Mouse (Mus musculus) Patski (cell line): ENCODE data around the gene Bora. TPM values are rescaled to one million over a fixed set of nuclear protein-coding genes. Genes with fewer than 3 reads are reported as not detected.

Experiments
- ATAC-seq: fragments of 100-300 bp; one replicate; pipeline ENCODE4 v1.8.0; 2021
- CTCF ChIA-PET: fragments of 350-600 bp; sonication (Branson Sonifier 250); formaldehyde crosslinking; loops from one replicate; lab custom pipeline; 2022; ENCODE audit warnings: inconsistent platforms; lab: Charles Lee
- POLR2A ChIA-PET: fragments of 350-600 bp; sonication (Branson Sonifier 250); formaldehyde crosslinking; loops from one replicate; lab custom pipeline; 2022; ENCODE audit warnings: antibody characterized with exemption, inconsistent platforms; lab: Charles Lee
- DNase-seq: peaks from one replicate; pipeline ENCODE4 v3.0.0-alpha.2; 2011; ENCODE audit warnings: low read depth, low spot score
- H3K27me3 ChIP-seq: fragments of 371-371 bp; one replicate; pipeline ENCODE4 v1.5.1; 2021
- CTCF ChIP-seq: fragments of 100-300 bp; IDR thresholded peaks from one replicate; pipeline ENCODE4 v1.5.1; 2021
- in situ Hi-C: fragments of 300-500 bp; cut with MboI; formaldehyde crosslinking; loops from 3 replicates; pipeline ENCODE4 v1.11.1; 2018; ENCODE audit warnings: low pct_unique_long_range_greater_than_20kb, mixed read lengths
- polyA plus RNA-seq: library from polyadenylated mRNA; unstranded; gene quantifications from one replicate; pipeline ENCODE4 v1.2.3, GENCODE M21; 2021

The Bora gene
- polyA plus RNA-seq, 1 experiment from 2014 or later = 8.5 TPM

GRCm38 (mm10) chr14:99121584-99122339, 75.7 kb downstream of the Bora start:
- ChIA-PET POLR2A (interaction anchor here (0.9 kb wide), 1 partner anchor 757 kb away, joined by 3 read pairs; no protein-coding TSS in a partner anchor), CTCF (interaction anchor here (1.1 kb wide), 1 partner anchor 16 kb away, joined by 3 read pairs; no protein-coding TSS in a partner anchor)
- DNase-seq (no peak), ATAC-seq (no peak)
- no peak for TF ChIP-seq CTCF
- H3K27me3 ChIP-seq = no peaks in the 10 kb centered on the region
- in situ Hi-C loops = no loop called here

GRCm38 (mm10) chr14:99124076-99124475, 78.1 kb downstream of the Bora start:
- POLR2A ChIA-PET = no interaction called here
- DNase-seq (no peak), ATAC-seq (no peak)
- no peaks in the 10 kb centered on the region for H3K27me3 ChIP-seq
- CTCF ChIA-PET = interaction anchor here (1.4 to 2.4 kb wide), 2 partner anchors 12 to 18 kb away, joined by 3 to 7 read pairs; no protein-coding TSS in a partner anchor
- in situ Hi-C loops = no loop called here
- no peak for TF ChIP-seq CTCF

Other genes starting within 250 kb of the Bora start
- gene Rpl36a-ps1, start 51.9 kb upstream of the Bora start, polyA plus RNA-seq = 0.30 TPM
- gene Mzt1, start 88 bp upstream of the Bora start, polyA plus RNA-seq = 40.5 TPM
- gene Pibf1, start 53.2 kb downstream of the Bora start, polyA plus RNA-seq = 12.2 TPM
- gene Dis3, start 53.5 kb downstream of the Bora start, polyA plus RNA-seq = 31.8 TPM